Mouse (Mus musculus): Measurements from ENCODE around the gene Olfr613. TPM values are rescaled to one million over a fixed set of nuclear protein-coding genes. Genes with fewer than 3 reads are reported as not detected.

The Olfr613 gene
- total and polyA plus RNA-seq, 3 experiments: not detected

DNA sequence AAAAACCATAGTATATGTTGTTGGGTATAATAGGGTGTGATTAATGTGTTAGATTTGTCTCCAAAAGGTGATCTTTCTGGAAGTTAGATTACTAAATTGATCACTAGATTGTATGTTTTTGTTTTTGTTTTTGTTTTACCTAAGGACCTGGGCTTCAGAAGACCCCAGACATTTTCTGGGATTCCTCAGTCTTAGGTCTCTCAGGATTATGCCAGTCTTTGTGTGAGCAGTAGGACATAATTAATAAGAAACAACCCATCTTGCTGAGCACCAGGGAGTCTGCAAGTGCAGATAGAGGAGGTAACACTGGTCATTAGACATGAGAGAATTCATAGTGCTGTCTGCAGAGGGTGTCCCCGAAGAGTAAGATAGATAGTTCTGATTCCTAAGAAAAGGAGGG lies 24.9 kb downstream of the Olfr613 start, which contains the start of gene Olfr617:
Olfr617 (plus strand) TSS at position 301 of the 400 bp plus-strand sequence.
- Histone ChIP-seq H3K4me3 (no peak within 1 kb of the TSS), H3K36me3 (ENCODE audit: control insufficient read depth, insufficient read depth, low read length) (no peaks in the 10 kb centered on the region), H3K27me3 (ENCODE audit: control insufficient read depth, insufficient read depth, low read length) (no peaks in the 10 kb centered on the region), H3K27ac (no peak within 1 kb of the TSS), H3K9ac (ENCODE audit: low read depth, low read length) (no peak within 1 kb of the TSS), H3K4me1 (ENCODE audit: control insufficient read depth, insufficient read depth, low read length) (no peaks in the 10 kb centered on the region), H3K79me2 (replicated peaks; ENCODE audit: control insufficient read depth, insufficient read depth, low read length) (no peaks in the 10 kb centered on the region)
- 59% methylated on average over 1 of the region's 1 CpGs for WGBS
- DNase-seq: no peak
- intact Hi-C loops (cut with DNase I): no loop called here
- TF ChIP-seq CTCF (IDR thresholded peaks at IDR 0.05) (no peak), EP300 (IDR thresholded peaks at IDR 0.05; ENCODE audit: insufficient read depth, low read depth, low read length) (no peak), POLR2A (IDR thresholded peaks at IDR 0.05; ENCODE audit: insufficient read depth, low read depth, low read length) (no peak)

DNA sequence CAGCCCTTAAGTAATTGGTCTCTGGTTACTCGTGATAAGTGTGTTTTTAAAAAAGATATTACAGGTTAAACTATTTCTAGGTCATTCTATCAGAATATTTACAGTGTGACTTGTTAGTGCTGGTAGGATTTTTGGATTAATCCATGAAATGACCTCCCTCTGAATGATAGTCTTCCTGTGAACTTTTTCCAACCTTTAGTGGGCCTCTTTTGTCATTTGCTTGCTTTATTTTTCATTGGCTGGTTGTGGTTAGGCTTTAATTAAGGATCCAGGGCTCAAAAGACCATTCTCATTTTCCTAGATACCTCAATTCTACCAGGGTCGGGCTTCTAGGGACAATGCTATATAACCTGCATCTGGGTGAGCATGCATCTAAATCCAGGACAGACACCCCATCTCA lies 41.9 kb downstream of the Olfr613 start, which contains the start of gene Olfr618:
Olfr618 (plus strand) TSS at position 301 of the 400 bp plus-strand sequence.
- no peaks in the 10 kb centered on the region for H3K79me2 ChIP-seq (replicated peaks; ENCODE audit: control insufficient read depth, insufficient read depth, low read length)
- no peak for DNase-seq
- H3K27ac ChIP-seq: no peak within 1 kb of the TSS
- H3K27me3 ChIP-seq (ENCODE audit: control insufficient read depth, insufficient read depth, low read length): no peaks in the 10 kb centered on the region
- no peaks in the 10 kb centered on the region for H3K4me1 ChIP-seq (ENCODE audit: control insufficient read depth, insufficient read depth, low read length)
- H3K9ac ChIP-seq (ENCODE audit: low read depth, low read length): no peak within 1 kb of the TSS
- no peaks in the 10 kb centered on the region for H3K36me3 ChIP-seq (ENCODE audit: control insufficient read depth, insufficient read depth, low read length)
- 45% methylated on average over 2 of the region's 2 CpGs for WGBS
- no peak within 1 kb of the TSS for H3K4me3 ChIP-seq
- TF ChIP-seq POLR2A (IDR thresholded peaks at IDR 0.05; ENCODE audit: insufficient read depth, low read depth, low read length) (no peak), CTCF (IDR thresholded peaks at IDR 0.05) (no peak), EP300 (IDR thresholded peaks at IDR 0.05; ENCODE audit: insufficient read depth, low read depth, low read length) (no peak)
- intact Hi-C loops (cut with DNase I): no loop called here

- no peak within 1 kb of the TSS for H3K4me3 ChIP-seq
- TF ChIP-seq CTCF (IDR thresholded peaks at IDR 0.05) (no peak), POLR2A (IDR thresholded peaks at IDR 0.05; ENCODE audit: insufficient read depth, low read depth, low read length) (no peak), EP300 (IDR thresholded peaks at IDR 0.05; ENCODE audit: insufficient read depth, low read depth, low read length) (no peak)
- H3K27me3 ChIP-seq (ENCODE audit: control insufficient read depth, insufficient read depth, low read length): no peaks in the 10 kb centered on the region
- intact Hi-C loops (cut with DNase I): no loop called here
- H3K79me2 ChIP-seq (replicated peaks; ENCODE audit: control insufficient read depth, insufficient read depth, low read length): no peaks in the 10 kb centered on the region
- H3K27ac ChIP-seq: no peak within 1 kb of the TSS
- no peaks in the 10 kb centered on the region for H3K36me3 ChIP-seq (ENCODE audit: control insufficient read depth, insufficient read depth, low read length)
- H3K9ac ChIP-seq (ENCODE audit: low read depth, low read length): no peak within 1 kb of the TSS
- no peak for DNase-seq
- no peaks in the 10 kb centered on the region for H3K4me1 ChIP-seq (ENCODE audit: control insufficient read depth, insufficient read depth, low read length)
Observed at GRCm38 (mm10) chr7:103600275-103600674, 52.4 kb downstream of the Olfr613 start, which contains the start of gene Olfr619. Gene Olfr619 (plus strand): TSS chr7:103600575.

Small RNA genes within 50 kb of the gene (microRNA-seq; reads per million reads assigned to microRNA genes)
- gene Gm26506: 0 reads per million in 2 experiments

Other genes starting within 250 kb of the Olfr613 start
Only the 30 nearest of the 33 such genes appear.
- gene Olfr598, start 224.5 kb upstream of the Olfr613 start, total RNA-seq (2021): not detected
- gene Olfr598, start 224.5 kb upstream of the Olfr613 start, polyA plus RNA-seq (2012; rRNA removed): not detected in 2 replicates
- gene Olfr599, start 212.2 kb upstream of the Olfr613 start, total RNA-seq (2021): not detected
- gene Olfr599, start 212.2 kb upstream of the Olfr613 start, polyA plus RNA-seq (2012; rRNA removed): not detected in 2 replicates
- not detected for gene Olfr600, start 198.4 kb upstream of the Olfr613 start, total RNA-seq (2021)
- gene Olfr600, start 198.4 kb upstream of the Olfr613 start, polyA plus RNA-seq (2012; rRNA removed): not detected in 2 replicates
- gene Olfr601, start 185.4 kb upstream of the Olfr613 start, total RNA-seq (2021): not detected
- not detected in 2 replicates for gene Olfr601, start 185.4 kb upstream of the Olfr613 start, polyA plus RNA-seq (2012; rRNA removed)
- gene Olfr603, start 161.9 kb upstream of the Olfr613 start, total RNA-seq (2021): not detected
- not detected in 2 replicates for gene Olfr603, start 161.9 kb upstream of the Olfr613 start, polyA plus RNA-seq (2012; rRNA removed)
- gene Usp17lc, start 133.0 kb upstream of the Olfr613 start, total RNA-seq (2021): not detected
- gene Usp17lc, start 133.0 kb upstream of the Olfr613 start, polyA plus RNA-seq (2012; rRNA removed): not detected in 2 replicates
- not detected for gene Olfr605, start 102.6 kb upstream of the Olfr613 start, total RNA-seq (2021)
- not detected in 2 replicates for gene Olfr605, start 102.6 kb upstream of the Olfr613 start, polyA plus RNA-seq (2012; rRNA removed)
- gene Olfr606, start 99.0 kb upstream of the Olfr613 start, total RNA-seq (2021): not detected
- not detected in 2 replicates for gene Olfr606, start 99.0 kb upstream of the Olfr613 start, polyA plus RNA-seq (2012; rRNA removed)
- not detected for gene Olfr607, start 83.9 kb upstream of the Olfr613 start, total RNA-seq (2021)
- not detected in 2 replicates for gene Olfr607, start 83.9 kb upstream of the Olfr613 start, polyA plus RNA-seq (2012; rRNA removed)
- gene Olfr608, start 78.2 kb upstream of the Olfr613 start, total RNA-seq (2021): not detected
- not detected in 2 replicates for gene Olfr608, start 78.2 kb upstream of the Olfr613 start, polyA plus RNA-seq (2012; rRNA removed)
- not detected for gene Olfr609, start 50.0 kb upstream of the Olfr613 start, total RNA-seq (2021)
- not detected in 2 replicates for gene Olfr609, start 50.0 kb upstream of the Olfr613 start, polyA plus RNA-seq (2012; rRNA removed)
- gene Olfr610, start 36.0 kb upstream of the Olfr613 start, total RNA-seq (2021): not detected
- not detected in 2 replicates for gene Olfr610, start 36.0 kb upstream of the Olfr613 start, polyA plus RNA-seq (2012; rRNA removed)
- gene Olfr611, start 27.2 kb upstream of the Olfr613 start, total RNA-seq (2021): not detected
- gene Olfr611, start 27.2 kb upstream of the Olfr613 start, polyA plus RNA-seq (2012; rRNA removed): not detected in 2 replicates
- not detected for gene Olfr612, start 5.4 kb upstream of the Olfr613 start, total RNA-seq (2021)
- not detected in 2 replicates for gene Olfr612, start 5.4 kb upstream of the Olfr613 start, polyA plus RNA-seq (2012; rRNA removed)
- gene Olfr615, start 8.0 kb downstream of the Olfr613 start, total RNA-seq (2021): not detected
- gene Olfr615, start 8.0 kb downstream of the Olfr613 start, polyA plus RNA-seq (2012; rRNA removed): not detected in 2 replicates
- not detected for gene Olfr616, start 21.1 kb downstream of the Olfr613 start, total RNA-seq (2021)
- not detected in 2 replicates for gene Olfr616, start 21.1 kb downstream of the Olfr613 start, polyA plus RNA-seq (2012; rRNA removed)
- gene Olfr617, start 25.0 kb downstream of the Olfr613 start, total RNA-seq (2021): not detected
- gene Olfr617, start 25.0 kb downstream of the Olfr613 start, polyA plus RNA-seq (2012; rRNA removed): not detected in 2 replicates
- not detected for gene Olfr618, start 42.0 kb downstream of the Olfr613 start, total RNA-seq (2021)
- gene Olfr618, start 42.0 kb downstream of the Olfr613 start, polyA plus RNA-seq (2012; rRNA removed): not detected in 2 replicates
- gene Olfr619, start 52.5 kb downstream of the Olfr613 start, total RNA-seq (2021): not detected
- not detected in 2 replicates for gene Olfr619, start 52.5 kb downstream of the Olfr613 start, polyA plus RNA-seq (2012; rRNA removed)
- not detected for gene Olfr620, start 64.5 kb downstream of the Olfr613 start, total RNA-seq (2021)
- not detected in 2 replicates for gene Olfr620, start 64.5 kb downstream of the Olfr613 start, polyA plus RNA-seq (2012; rRNA removed)
- gene Olfr622, start 94.6 kb downstream of the Olfr613 start, total RNA-seq (2021): not detected
- not detected in 2 replicates for gene Olfr622, start 94.6 kb downstream of the Olfr613 start, polyA plus RNA-seq (2012; rRNA removed)
- gene Olfr623, start 115.6 kb downstream of the Olfr613 start, total RNA-seq (2021): not detected
- gene Olfr623, start 115.6 kb downstream of the Olfr613 start, polyA plus RNA-seq (2012; rRNA removed): not detected in 2 replicates
- gene Olfr624, start 123.1 kb downstream of the Olfr613 start, total RNA-seq (2021): not detected
- 0.03 TPM in 1 of 2 replicates, not detected in the other for gene Olfr624, start 123.1 kb downstream of the Olfr613 start, polyA plus RNA-seq (2012; rRNA removed)
- gene Olfr625-ps1, start 134.6 kb downstream of the Olfr613 start, total RNA-seq (2021): not detected
- not detected in 2 replicates for gene Olfr625-ps1, start 134.6 kb downstream of the Olfr613 start, polyA plus RNA-seq (2012; rRNA removed)
- gene Olfr243, start 166.6 kb downstream of the Olfr613 start, total RNA-seq (2021): not detected
- gene Olfr243, start 166.6 kb downstream of the Olfr613 start, polyA plus RNA-seq (2012; rRNA removed): not detected in 2 replicates
- gene Olfr628, start 182.3 kb downstream of the Olfr613 start, total RNA-seq (2021): not detected
- not detected in 2 replicates for gene Olfr628, start 182.3 kb downstream of the Olfr613 start, polyA plus RNA-seq (2012; rRNA removed)
- not detected for gene Olfr629, start 196.9 kb downstream of the Olfr613 start, total RNA-seq (2021)
- gene Olfr629, start 196.9 kb downstream of the Olfr613 start, polyA plus RNA-seq (2012; rRNA removed): not detected in 2 replicates
- gene Olfr630, start 209.3 kb downstream of the Olfr613 start, total RNA-seq (2021): not detected
- gene Olfr630, start 209.3 kb downstream of the Olfr613 start, polyA plus RNA-seq (2012; rRNA removed): not detected in 2 replicates
- gene Olfr69, start 223.5 kb downstream of the Olfr613 start, total RNA-seq (2021): not detected
- not detected in 2 replicates for gene Olfr69, start 223.5 kb downstream of the Olfr613 start, polyA plus RNA-seq (2012; rRNA removed)
- not detected for gene Olfr68, start 231.6 kb downstream of the Olfr613 start, total RNA-seq (2021)
- not detected in 2 replicates for gene Olfr68, start 231.6 kb downstream of the Olfr613 start, polyA plus RNA-seq (2012; rRNA removed)

All from heart, adult 2 months (tissue).